Mouse (Mus musculus): ENCODE measurements around the gene Gpr62.

DNA sequence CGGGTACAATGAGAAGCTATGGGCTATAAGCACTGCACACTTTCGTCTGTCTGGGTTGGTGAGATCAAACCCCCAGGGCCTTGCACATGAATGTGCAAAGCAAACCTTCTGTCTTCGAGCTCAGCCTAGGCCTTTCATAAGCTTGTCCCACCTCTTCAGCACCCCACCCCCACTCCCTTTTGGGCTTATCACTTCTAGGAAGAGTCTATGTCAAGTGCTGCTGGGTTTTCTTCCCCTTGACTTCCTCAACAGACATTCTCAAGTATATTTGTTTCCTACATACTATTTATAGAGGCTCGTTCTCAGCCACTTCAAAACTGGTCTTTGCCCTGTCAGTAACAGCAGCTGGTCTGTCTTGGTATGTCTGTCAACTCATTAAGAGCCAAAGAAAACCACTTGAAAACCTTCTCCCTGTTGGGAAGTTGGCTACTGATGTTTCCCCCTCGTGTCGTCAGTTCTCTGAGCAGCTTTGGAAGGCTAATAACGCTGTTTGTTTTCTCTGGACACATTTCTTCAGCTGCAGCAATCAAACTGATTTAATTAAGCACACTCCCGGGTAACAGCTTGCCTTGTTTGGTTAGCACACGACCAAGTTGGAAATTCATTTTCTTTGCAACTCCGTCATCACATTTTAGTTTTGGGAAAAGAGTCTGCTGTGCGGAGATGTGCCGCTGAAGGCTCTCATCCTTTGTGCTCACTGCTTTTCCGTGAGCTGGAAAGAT lies 47.2 kb upstream of the Gpr62 start:
- TF ChIP-seq POLR2AphosphoS5 (IDR thresholded peaks at IDR 0.05; ENCODE audit: insufficient replicate concordance, low read depth, low read length) = no peak
- TF ChIP-seq CTCF (IDR thresholded peaks at IDR 0.05; ENCODE audit: low read depth, low read length) = no peak
- no peak for TF ChIP-seq TAL1 (conservative IDR thresholded peaks at IDR 0.05; ENCODE audit: low read depth, low read length)
- TF ChIP-seq GATA1 (IDR thresholded peaks at IDR 0.05; ENCODE audit: borderline replicate concordance, low read length) = no peak
- no peak for TF ChIP-seq GATA2 (IDR thresholded peaks at IDR 0.05; ENCODE audit: borderline replicate concordance, low read depth, low read length)

Data from G1E (cell line).